In genomic region chr17:43789376-43789775, GRCm38 (mm10) we compare ENCODE assay signal across 33 mouse cellular contexts. TPM values are rescaled to one million over a fixed set of nuclear protein-coding genes. Genes with fewer than 3 reads are reported as not detected.
DNase-seq lines count a peak whose midpoint lies in the region; ATAC-seq lines count a peak whose summit lies in the region.
"Had no signal": no experiment of that assay in that cellular context is flagged by ENCODE, and none has a peak within 500 bp of the region (broad histone marks: within the 10 kb centered on the region; RNA-seq: fewer than 3 reads in every experiment).

No protein-coding gene starts in this region.

- peak; percentile 8 for DNase-seq in adrenal gland, postnatal 25 days
- DNase-seq in adrenal gland, adult 18-20 months (ENCODE audit: low spot score in 2 of 2) = no peak
- peak; percentile 46 for DNase-seq in heart, adult 8-10 months (ENCODE audit: low spot score)
- peak; percentile 14 for DNase-seq in kidney, postnatal 14 days
- DNase-seq in heart, postnatal 14 days = peak; percentile 26 to 28
- DNase-seq: adrenal gland, adult 8-10 months; cerebellum, adult 11-12 months; cerebellum, adult 9-11 months; gastrocnemius, adult 2 months; gastrocnemius, postnatal 36 days; layer of hippocampus, postnatal 36 days; left cerebral cortex, postnatal 4 days; liver, postnatal 0 days; lung, postnatal 36 days; right cerebral cortex, adult 18-20 months; thymus, adult 2 months; thymus, postnatal 36 days had no signal

- intact Hi-C loops in heart, postnatal 14 days (cut with DNase I) = no loop called here

- no peaks in the 10 kb centered on the region for H3K27me3 ChIP-seq in heart, embryonic 11.5 days (ENCODE audit: control insufficient read depth, insufficient read depth, low read length)
- H3K27me3 ChIP-seq in kidney, embryonic 14.5 days (ENCODE audit: control insufficient read depth, insufficient read depth, low read length) = no peaks in the 10 kb centered on the region
- H3K27me3 ChIP-seq: embryonic facial prominence, embryonic 13.5 days; forebrain, embryonic 15.5 days; kidney, embryonic 15.5 days; liver, embryonic 12.5 days; Patski had no signal

- no peak overlapping the region for H3K4me3 ChIP-seq in heart, embryonic 11.5 days (ENCODE audit: low read depth, low read length)
- no peak overlapping the region for H3K4me3 ChIP-seq in kidney, embryonic 14.5 days (ENCODE audit: low read length)
- H3K4me3 ChIP-seq: embryonic facial prominence, embryonic 13.5 days; forebrain, embryonic 10.5 days; forebrain, embryonic 15.5 days; gastrocnemius, adult 2 months; kidney, embryonic 15.5 days; liver, embryonic 12.5 days had no signal

- H3K36me3 ChIP-seq in heart, embryonic 11.5 days (ENCODE audit: control insufficient read depth, insufficient read depth, low read length) = no peaks in the 10 kb centered on the region
- no peaks in the 10 kb centered on the region for H3K36me3 ChIP-seq in kidney, embryonic 14.5 days (ENCODE audit: control insufficient read depth, insufficient read depth, low read length)
- H3K36me3 ChIP-seq: embryonic facial prominence, embryonic 13.5 days; forebrain, embryonic 10.5 days; forebrain, embryonic 15.5 days; G1E; kidney, embryonic 15.5 days; liver, embryonic 12.5 days had no signal

- no peak overlapping the region for H3K27ac ChIP-seq in heart, embryonic 11.5 days (ENCODE audit: low read depth, low read length)
- H3K27ac ChIP-seq in kidney, embryonic 14.5 days (ENCODE audit: low read depth, low read length) = no peak overlapping the region
- H3K27ac ChIP-seq: embryonic facial prominence, embryonic 13.5 days; forebrain, embryonic 10.5 days; forebrain, embryonic 15.5 days; gastrocnemius, adult 2 months; kidney, embryonic 15.5 days; liver, embryonic 12.5 days had no signal

- no peaks in the 10 kb centered on the region for H3K4me1 ChIP-seq in heart, embryonic 11.5 days (ENCODE audit: control insufficient read depth, insufficient read depth, low read length)
- no peaks in the 10 kb centered on the region for H3K4me1 ChIP-seq in kidney, embryonic 14.5 days (ENCODE audit: control insufficient read depth, insufficient read depth, low read length)
- H3K4me1 ChIP-seq: embryonic facial prominence, embryonic 13.5 days; forebrain, embryonic 10.5 days; forebrain, embryonic 15.5 days; liver, embryonic 12.5 days had no signal

- no peaks in the 10 kb centered on the region for H3K9me3 ChIP-seq in heart, embryonic 11.5 days (replicated peaks; ENCODE audit: control insufficient read depth, low read length)
- H3K9me3 ChIP-seq in kidney, embryonic 14.5 days (ENCODE audit: control insufficient read depth, low read length) = no peaks in the 10 kb centered on the region
- H3K9me3 ChIP-seq: embryonic facial prominence, embryonic 13.5 days; forebrain, embryonic 10.5 days; forebrain, embryonic 15.5 days; kidney, embryonic 15.5 days; liver, embryonic 12.5 days had no signal

- ATAC-seq in heart, embryonic 11.5 days (replicated peaks; ENCODE audit: insufficient number of reproducible peaks, low FRiP score, low TSS enrichment) = no peak
- ATAC-seq in kidney, embryonic 14.5 days (ENCODE audit: low FRiP score, low TSS enrichment) = no peak
- ATAC-seq in frontal cortex, adult (ENCODE audit: low TSS enrichment) = no peak
- ATAC-seq: forebrain, embryonic 15.5 days; hindbrain, embryonic 16.5 days; liver, embryonic 12.5 days; liver, postnatal 0 days; midbrain, embryonic 16.5 days; Patski had no signal

- no peak overlapping the region for H3K9ac ChIP-seq in heart, embryonic 11.5 days (ENCODE audit: low read depth, low read length)
- no peak overlapping the region for H3K9ac ChIP-seq in kidney, embryonic 14.5 days (ENCODE audit: low read depth, low read length)
- H3K9ac ChIP-seq: embryonic facial prominence, embryonic 13.5 days; forebrain, embryonic 15.5 days; kidney, embryonic 15.5 days; liver, embryonic 12.5 days; liver, postnatal 0 days had no signal

- no peak overlapping the region for H3K4me2 ChIP-seq in heart, embryonic 11.5 days
- H3K4me2 ChIP-seq in kidney, embryonic 14.5 days (replicated peaks; ENCODE audit: low read depth, low read length) = no peak overlapping the region
- H3K4me2 ChIP-seq: embryonic facial prominence, embryonic 13.5 days; forebrain, embryonic 15.5 days; kidney, embryonic 15.5 days; liver, embryonic 12.5 days; midbrain, embryonic 11.5 days had no signal

RNA-seq across cellular contexts. Expression of gene Rcan2, which starts 11.8 kb away (rescaled TPM):
- total RNA-seq in adrenal gland, postnatal 25 days (2021) = 2.5 and 4.0 TPM in 2 replicates
- total RNA-seq in adrenal gland, adult 18-20 months (2021) = 1 to 10 TPM; 4.7 to 6.5 TPM
- total RNA-seq in heart, adult 8-10 months (2022) = 100 to 1,000 TPM; 431 to 459 (median 436) TPM
- polyA plus RNA-seq in heart, embryonic 11.5 days (2014; fragmentation: Nextera tagmentation; extraction: Ambion mirVana) = 28.7 and 32.4 TPM in 2 replicates
- 1.9 and 3.0 TPM in 2 replicates for polyA plus RNA-seq in kidney, embryonic 14.5 days (2014; fragmentation: Nextera tagmentation; extraction: Ambion mirVana)
- 100 to 1,000 TPM; 269 TPM for total RNA-seq in heart, postnatal 14 days (2021)
- total RNA-seq: common myeloid progenitor, adult 5-6 weeks; megakaryocyte, adult 5-6 weeks; neutrophil, adult 5-6 weeks had no signal
- polyA plus RNA-seq: G1E had no signal

Comparison
In these comparisons a context has a peak if more than half of its experiments do, and no peak if none do; other contexts are left out.
1. DNase-seq: peak in adrenal gland, postnatal 25 days (single experiment), heart, adult 8-10 months (single experiment), kidney, postnatal 14 days (single experiment) and heart, postnatal 14 days (2 of 2); none in adrenal gland, adult 18-20 months (0 of 2).
2. RNA of gene Rcan2, which starts 11.8 kb away (total RNA-seq): 431 to 459 TPM in heart, adult 8-10 months and 269 TPM in heart, postnatal 14 days; 4.7 to 6.5 TPM in adrenal gland, adult 18-20 months and 2.5 to 4.0 TPM in adrenal gland, postnatal 25 days; every median in the first group is over 10 times any median in the second.